Mouse (Mus musculus) G1E-ER4 (cell line): ENCODE data around the gene Tmem266. TPM values are rescaled to one million over a fixed set of nuclear protein-coding genes. Genes with fewer than 3 reads are reported as not detected.

ENCODE experiments used
- GATA1 ChIP-seq: IDR thresholded peaks from one replicate; pipeline ENCODE4 v1.8.0; 2012; ENCODE audit warnings: low read length, inconsistent platforms
- polyA plus RNA-seq: library from polyadenylated mRNA; stranded (reverse); fragments of >175 nt; gene quantifications from 2 replicates; pipeline ENCODE4 v1.2.3, GENCODE M21; 2012

Gene Tmem266
- not detected in 2 replicates for polyA plus RNA-seq

- no peak for TF ChIP-seq GATA1
Measured at GRCm38 (mm10) chr9:55326515-55327233, at the start of gene Tmem266, which contains the start of gene Nrg4. Gene Tmem266 (plus strand): TSS chr9:55326913. Gene Nrg4 (minus strand): TSS chr9:55326844.

GRCm38 (mm10) chr9:55277562-55277961 is 49.2 kb upstream of the Tmem266 start:
- no peak for TF ChIP-seq GATA1

GRCm38 (mm10) chr9:55279114-55279825 is 47.4 kb upstream of the Tmem266 start:
- TF ChIP-seq GATA1, result no peak

- no peak for TF ChIP-seq GATA1
Measured at GRCm38 (mm10) chr9:55283516-55283915, 43.2 kb upstream of the Tmem266 start.

- TF ChIP-seq GATA1, result no peak
Measured at GRCm38 (mm10) chr9:55285197-55285596, 41.5 kb upstream of the Tmem266 start.

- TF ChIP-seq GATA1, result no peak
Measured at GRCm38 (mm10) chr9:55289475-55290198, 37.1 kb upstream of the Tmem266 start.

- no peak for TF ChIP-seq GATA1
Measured at GRCm38 (mm10) chr9:55291966-55292365, 34.7 kb upstream of the Tmem266 start.

- no peak for TF ChIP-seq GATA1
Measured at GRCm38 (mm10) chr9:55296221-55296620, 30.5 kb upstream of the Tmem266 start.

GRCm38 (mm10) chr9:55307066-55307465 is 19.6 kb upstream of the Tmem266 start:
- TF ChIP-seq GATA1, result no peak

- no peak for TF ChIP-seq GATA1
Measured at GRCm38 (mm10) chr9:55307557-55307956, 19.2 kb upstream of the Tmem266 start.

GRCm38 (mm10) chr9:55308455-55308854 is 18.3 kb upstream of the Tmem266 start:
- TF ChIP-seq GATA1, result no peak

- TF ChIP-seq GATA1, result no peak
Measured at GRCm38 (mm10) chr9:55311560-55311959, 15.2 kb upstream of the Tmem266 start.

- TF ChIP-seq GATA1, result no peak
Measured at GRCm38 (mm10) chr9:55313619-55314261, 13.0 kb upstream of the Tmem266 start.

- TF ChIP-seq GATA1, result no peak
Measured at GRCm38 (mm10) chr9:55322641-55323040, 4.1 kb upstream of the Tmem266 start.

- TF ChIP-seq GATA1, result no peak
Measured at GRCm38 (mm10) chr9:55324085-55324484, 2.6 kb upstream of the Tmem266 start.

GRCm38 (mm10) chr9:55324516-55324915 is 2.2 kb upstream of the Tmem266 start:
- no peak for TF ChIP-seq GATA1
